Mouse (Mus musculus) heart, embryonic 10.5 days (tissue): ENCODE measurements around the gene AL732309.1. TPM values are rescaled to one million over a fixed set of nuclear protein-coding genes. Genes with fewer than 3 reads are reported as not detected.

Source experiments
- DNase-seq: peaks from one replicate; pipeline ENCODE4 v3.0.0-alpha.2; 2017; ENCODE audit warnings: low spot score
- H3K27ac ChIP-seq: fragments of 300-500 bp; sonication (generic); 2 replicates; pipeline ENCODE4 v1.5.1; 2016; ENCODE audit warnings: mild to moderate bottlenecking
- H3K27me3 ChIP-seq: fragments of 300-500 bp; sonication (generic); 2 replicates; pipeline ENCODE4 v1.6.1; 2016; ENCODE audit warnings: mild to moderate bottlenecking; ENCODE audit not compliant: poor library complexity, insufficient read depth, severe bottlenecking
- H3K36me3 ChIP-seq: fragments of 300-500 bp; sonication (generic); 2 replicates; pipeline ENCODE4 v1.6.1; 2016; ENCODE audit warnings: mild to moderate bottlenecking, moderate library complexity
- H3K4me1 ChIP-seq: fragments of 300-500 bp; sonication (generic); 2 replicates; pipeline ENCODE4 v1.6.1; 2016; ENCODE audit warnings: mild to moderate bottlenecking
- H3K4me3 ChIP-seq: fragments of 300-500 bp; sonication (generic); 2 replicates; pipeline ENCODE4 v1.5.1; 2016; ENCODE audit warnings: mild to moderate bottlenecking, moderate library complexity
- H3K9me3 ChIP-seq: fragments of 300-500 bp; sonication (generic); 2 replicates; pipeline ENCODE4 v1.6.1; 2016; ENCODE audit warnings: mild to moderate bottlenecking, moderate library complexity
- WGBS: fragments of 180-500 bp; shearing (Covaris S2); methylation state at CpG from one replicate; pipeline ENCODE4 v1.1.7; 2016; 5-methylcytosine and 5-hydroxymethylcytosine counted together
- polyA plus RNA-seq: library from polyadenylated mRNA; unstranded; fragments of >200 nt; fragmentation: Nextera tagmentation; extraction: Ambion mirVana; gene quantifications from 2 replicates; pipeline ENCODE4 v1.2.1, GENCODE M21; 2016

The AL732309.1 gene
- polyA plus RNA-seq, 1 experiment from 2014 or later = 6.0 TPM

DNA sequence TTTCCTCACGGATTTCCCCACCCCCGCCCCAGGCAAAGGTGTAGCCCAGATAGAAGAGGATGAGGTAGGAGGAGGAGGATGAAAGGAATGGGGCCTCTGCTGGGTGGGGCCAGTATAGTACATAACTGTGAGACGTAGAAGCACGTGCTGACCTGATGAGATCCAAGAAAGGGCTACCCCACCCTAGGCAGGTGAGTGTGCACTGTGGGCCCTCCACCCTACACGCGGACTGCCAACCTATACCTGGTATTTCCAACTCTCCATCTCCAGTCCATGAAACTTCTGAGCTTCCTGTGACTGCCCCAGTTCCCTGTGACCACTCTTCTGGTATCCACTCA, 5.3 kb downstream of the AL732309.1 start:
- Histone ChIP-seq H3K27me3 (peaks cover 49% of the 10 kb centered on the region), H3K27ac (no peak overlapping the region), H3K4me3 (peak overlapping the region; percentile 70), H3K4me1 (peaks cover 34% of the 10 kb centered on the region), H3K36me3 (peaks cover 16% of the 10 kb centered on the region; the same call in 1 of the 2 replicates), H3K9me3 (no peaks in the 10 kb centered on the region)
- DNase-seq = no peak
- WGBS = 23% methylated on average over 6 of the region's 6 CpGs

DNA sequence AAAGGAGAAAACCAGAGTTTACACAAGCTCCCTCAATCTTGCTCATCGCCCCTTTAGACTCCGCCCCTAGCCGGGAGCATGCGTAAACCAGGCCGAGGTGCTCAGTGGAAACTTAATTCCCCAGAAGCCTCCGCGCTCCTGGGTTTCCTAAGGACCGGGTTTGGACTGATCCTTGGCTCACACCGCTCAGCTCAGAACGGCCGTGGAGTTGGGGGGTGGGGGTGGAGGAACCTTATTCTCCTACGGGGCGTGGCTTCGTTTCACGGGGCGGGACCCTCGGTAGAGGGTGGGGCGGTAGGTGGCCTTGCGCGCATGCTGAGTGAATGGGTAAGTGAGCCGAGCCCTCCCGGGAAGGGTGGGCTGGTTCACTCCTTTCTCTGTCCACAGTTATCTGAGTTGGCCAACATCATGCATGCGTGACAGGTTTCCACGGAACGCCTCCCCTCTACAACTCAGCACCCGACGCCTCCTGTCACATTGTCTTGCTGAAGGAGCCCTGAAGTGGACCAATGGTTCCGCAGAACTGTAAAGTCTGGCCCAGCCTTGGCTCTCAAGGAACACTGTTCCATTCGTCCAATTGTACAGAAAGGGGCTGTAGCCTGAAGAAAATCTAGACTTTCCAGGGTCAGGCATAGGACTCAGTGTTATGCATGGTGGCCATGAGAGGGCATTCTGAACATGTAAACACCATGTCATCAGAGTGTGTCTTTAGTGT, 5.8 kb downstream of the AL732309.1 start:
- peak overlapping the region; percentile 78 for H3K27ac ChIP-seq
- 2% methylated on average over 29 of the region's 29 CpGs for WGBS
- H3K9me3 ChIP-seq = no peaks in the 10 kb centered on the region
- H3K27me3 ChIP-seq = peaks cover 55% of the 10 kb centered on the region
- DNase-seq = peak; percentile 90
- H3K4me3 ChIP-seq = peak overlapping the region; percentile 70
- H3K4me1 ChIP-seq = peaks cover 36% of the 10 kb centered on the region
- peaks cover 11% of the 10 kb centered on the region; the same call in 1 of the 2 replicates for H3K36me3 ChIP-seq

DNA sequence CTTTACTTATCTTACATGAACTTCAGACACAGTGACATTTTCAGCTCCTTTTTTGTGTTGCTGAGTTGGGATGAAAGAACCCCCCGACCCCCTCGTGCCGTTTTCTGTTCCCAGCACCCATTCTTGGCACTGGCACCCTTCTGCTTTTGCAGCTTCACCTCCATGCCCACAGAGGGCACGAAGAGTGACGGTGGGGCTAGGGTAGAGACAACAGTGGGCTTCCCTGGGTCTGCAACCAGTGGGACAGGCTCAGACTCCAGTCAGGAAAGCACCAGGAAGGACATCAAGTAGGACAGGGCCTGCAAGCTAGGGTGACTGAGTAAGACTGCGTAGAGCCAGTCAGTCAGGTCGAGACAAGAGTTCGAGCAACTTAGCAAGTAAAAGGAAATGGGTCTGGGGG, 6.4 kb downstream of the AL732309.1 start:
- Histone ChIP-seq H3K4me3 (peak overlapping the region; percentile 70), H3K4me1 (peaks cover 36% of the 10 kb centered on the region), H3K27ac (peak overlapping the region; percentile 78), H3K36me3 (peaks cover 6% of the 10 kb centered on the region; the same call in 1 of the 2 replicates), H3K27me3 (peaks cover 60% of the 10 kb centered on the region), H3K9me3 (no peaks in the 10 kb centered on the region)
- 48% methylated on average over 8 of the region's 8 CpGs for WGBS
- no peak for DNase-seq

DNA sequence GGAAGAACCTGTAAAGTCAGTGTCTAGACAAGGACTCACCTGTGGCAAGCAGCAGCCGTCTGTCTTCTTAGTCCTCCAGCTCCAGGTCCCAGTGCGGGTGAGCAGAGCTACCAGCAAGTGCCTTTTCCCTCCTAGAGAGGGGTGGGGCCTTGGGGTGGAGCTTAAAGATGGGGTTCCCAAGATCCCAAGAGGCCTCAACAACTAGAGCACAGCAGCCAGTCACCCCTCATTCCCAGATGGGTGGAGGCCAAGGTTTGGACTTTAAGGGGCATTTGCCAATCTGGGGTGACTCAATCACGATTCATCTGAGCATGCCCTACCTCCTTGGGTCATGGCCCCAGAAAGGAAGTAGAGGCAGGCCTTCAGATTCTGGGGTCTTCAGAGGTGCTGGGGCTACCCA, 6.9 kb downstream of the AL732309.1 start:
- peaks cover 64% of the 10 kb centered on the region for H3K27me3 ChIP-seq
- peaks cover under 1% of the 10 kb centered on the region; the same call in 1 of the 2 replicates for H3K36me3 ChIP-seq
- H3K4me3 ChIP-seq = no peak overlapping the region
- 75% methylated on average over 3 of the region's 3 CpGs for WGBS
- no peaks in the 10 kb centered on the region for H3K9me3 ChIP-seq
- H3K4me1 ChIP-seq = peaks cover 36% of the 10 kb centered on the region
- H3K27ac ChIP-seq = no peak overlapping the region
- DNase-seq = no peak

DNA sequence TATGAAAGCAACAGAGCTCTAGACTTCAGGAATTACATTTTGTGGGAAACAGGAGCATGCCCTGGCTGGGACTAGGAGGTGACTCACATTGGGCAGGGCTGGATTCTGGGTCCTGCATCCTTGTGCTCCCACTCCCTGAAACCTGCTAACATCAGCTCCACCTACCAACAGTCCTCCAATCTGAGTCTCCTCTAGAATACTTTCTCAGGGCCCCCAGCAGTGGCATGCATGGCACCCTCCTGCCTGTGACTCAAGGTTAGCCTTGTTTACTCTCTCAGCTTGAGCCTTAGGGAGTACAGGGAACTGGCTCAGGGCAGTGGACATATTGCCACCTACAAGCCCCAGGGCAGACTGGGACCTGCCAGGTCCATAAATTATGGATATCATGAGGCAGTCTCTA, 8.6 kb downstream of the AL732309.1 start:
- H3K27me3 ChIP-seq = peaks cover 67% of the 10 kb centered on the region
- no peak for DNase-seq

DNA sequence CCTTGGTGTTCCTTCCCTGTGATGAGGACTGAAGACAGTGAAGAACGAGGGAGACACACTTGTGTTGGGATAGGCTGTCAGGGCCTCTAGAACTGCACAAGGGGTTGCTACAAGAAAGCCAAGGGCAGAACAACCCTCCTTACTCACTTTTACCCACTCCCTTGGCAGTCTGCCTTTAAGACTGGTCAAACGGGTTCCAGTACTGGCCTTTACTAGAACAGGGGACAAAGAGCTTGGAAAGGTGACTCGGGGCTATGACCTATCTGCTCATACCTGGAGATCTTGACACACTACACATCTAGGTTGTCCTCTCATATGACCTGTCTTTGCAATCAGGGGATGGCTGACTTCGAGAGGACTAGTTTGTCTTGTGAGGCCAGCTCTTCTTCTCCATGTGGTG, 9.1 kb downstream of the AL732309.1 start:
- no peak for DNase-seq
- WGBS = 61% methylated on average over 4 of the region's 4 CpGs
- no peak overlapping the region for H3K4me3 ChIP-seq
- H3K27me3 ChIP-seq = peaks cover 67% of the 10 kb centered on the region
- H3K36me3 ChIP-seq = no peaks in the 10 kb centered on the region
- no peak overlapping the region for H3K27ac ChIP-seq
- H3K4me1 ChIP-seq = peaks cover 30% of the 10 kb centered on the region
- no peaks in the 10 kb centered on the region for H3K9me3 ChIP-seq

More for the DNA sequence above, 8.6 kb downstream of the AL732309.1 start:
- Histone ChIP-seq H3K27ac (no peak overlapping the region), H3K9me3 (no peaks in the 10 kb centered on the region), H3K36me3 (no peaks in the 10 kb centered on the region), H3K4me1 (peaks cover 36% of the 10 kb centered on the region), H3K4me3 (no peak overlapping the region)

DNA sequence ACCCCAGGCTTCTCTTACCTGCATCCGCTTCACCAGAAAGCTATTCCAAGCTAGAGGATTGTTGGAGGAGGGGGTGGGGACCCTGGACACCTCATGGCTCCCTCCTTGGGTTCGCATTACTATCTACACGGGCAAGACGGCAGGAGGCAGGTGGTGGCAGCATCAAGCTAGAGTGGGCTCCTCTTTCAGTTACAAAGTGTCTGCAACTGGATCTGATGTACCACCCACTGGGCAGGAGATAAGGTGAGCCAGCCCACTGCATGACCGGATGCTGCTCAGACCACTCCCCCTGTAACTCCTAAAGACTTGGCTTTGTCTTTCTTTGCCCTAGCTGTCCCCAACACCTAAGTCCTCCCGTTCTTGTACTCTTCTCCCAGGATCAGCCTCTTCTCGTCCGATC, 10.0 kb downstream of the AL732309.1 start, which contains the start of gene Rnf224:
TSS of gene Rnf224 (minus strand) at position 174 of the 400 bp plus-strand sequence.
- Histone ChIP-seq H3K36me3 (no peaks in the 10 kb centered on the region), H3K4me3 (0 out of 2 replicates have a peak within 1 kb of the TSS, but pooled peaks have one; percentile 27), H3K4me1 (peaks cover 21% of the 10 kb centered on the region), H3K9me3 (no peaks in the 10 kb centered on the region), H3K27me3 (peaks cover 68% of the 10 kb centered on the region), H3K27ac (no peak within 1 kb of the TSS)
- DNase-seq = no peak
- WGBS = 19% methylated on average over 8 of the region's 8 CpGs

DNA sequence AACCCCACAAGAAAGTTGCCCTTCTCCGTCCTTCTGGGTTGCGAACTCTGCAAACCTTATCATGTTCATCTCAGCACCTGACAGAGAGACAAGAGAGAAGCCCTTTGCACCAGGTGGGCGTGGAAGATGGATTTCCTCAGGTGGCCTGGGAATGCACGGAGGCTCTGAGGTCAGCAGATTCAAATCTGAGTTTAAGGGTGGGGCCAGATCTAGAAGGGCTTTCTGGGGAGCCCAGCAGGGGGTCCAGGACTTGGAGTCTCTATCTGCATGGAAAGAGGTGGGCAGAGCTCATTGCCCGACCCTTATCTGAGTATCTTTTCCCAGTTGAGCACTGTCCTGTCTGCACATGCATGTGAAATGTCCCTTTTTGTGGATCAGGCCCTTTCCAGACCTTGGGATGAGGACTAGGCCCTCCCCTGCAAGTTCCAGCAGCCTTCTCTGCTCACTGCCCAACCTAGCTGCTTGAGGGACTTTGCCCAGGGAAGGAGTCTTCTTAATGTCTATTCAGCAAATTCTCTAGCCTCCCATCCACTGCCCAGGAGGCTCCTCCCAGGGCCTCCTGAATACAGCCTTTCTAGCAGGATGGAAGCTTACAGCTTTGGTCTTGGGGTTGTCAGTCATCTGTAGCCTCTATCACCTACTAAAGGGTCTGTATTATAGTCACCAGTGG, 12.0 kb downstream of the AL732309.1 start:
- 63% methylated on average over 5 of the region's 5 CpGs for WGBS
- Histone ChIP-seq H3K4me1 (peaks cover 6% of the 10 kb centered on the region), H3K9me3 (no peaks in the 10 kb centered on the region), H3K4me3 (no peak overlapping the region), H3K36me3 (no peaks in the 10 kb centered on the region), H3K27me3 (peaks cover 78% of the 10 kb centered on the region), H3K27ac (no peak overlapping the region)
- DNase-seq = no peak

DNA sequence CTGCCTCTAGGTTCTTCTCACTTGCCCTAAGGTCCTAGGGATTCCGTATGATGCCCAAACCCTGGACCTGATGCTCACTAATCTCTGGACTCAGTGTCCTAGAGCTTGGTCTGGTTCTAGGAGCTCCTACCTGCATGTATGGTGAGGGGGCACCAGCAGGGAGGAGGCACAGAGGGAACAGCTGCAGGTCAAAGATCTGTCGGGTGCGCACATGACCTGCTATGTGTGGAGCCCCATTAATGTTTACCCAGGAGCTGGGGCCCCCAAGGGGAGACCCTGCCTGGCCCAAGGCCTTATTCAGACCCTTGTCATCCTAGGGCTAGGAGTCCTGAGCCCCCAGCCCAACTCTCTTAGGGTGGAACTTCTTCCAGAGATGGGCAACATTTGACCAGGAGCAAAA, 12.6 kb downstream of the AL732309.1 start, which contains the start of gene Slc34a3:
TSS of gene Slc34a3 (minus strand) at position 315 of the 400 bp plus-strand sequence.
- H3K36me3 ChIP-seq = no peaks in the 10 kb centered on the region
- no peak within 1 kb of the TSS for H3K4me3 ChIP-seq
- H3K9me3 ChIP-seq = no peaks in the 10 kb centered on the region
- H3K27me3 ChIP-seq = peaks cover 82% of the 10 kb centered on the region
- no peak for DNase-seq
- peaks cover 7% of the 10 kb centered on the region for H3K4me1 ChIP-seq
- no peak within 1 kb of the TSS for H3K27ac ChIP-seq
- WGBS = 80% methylated on average over 3 of the region's 3 CpGs

DNA sequence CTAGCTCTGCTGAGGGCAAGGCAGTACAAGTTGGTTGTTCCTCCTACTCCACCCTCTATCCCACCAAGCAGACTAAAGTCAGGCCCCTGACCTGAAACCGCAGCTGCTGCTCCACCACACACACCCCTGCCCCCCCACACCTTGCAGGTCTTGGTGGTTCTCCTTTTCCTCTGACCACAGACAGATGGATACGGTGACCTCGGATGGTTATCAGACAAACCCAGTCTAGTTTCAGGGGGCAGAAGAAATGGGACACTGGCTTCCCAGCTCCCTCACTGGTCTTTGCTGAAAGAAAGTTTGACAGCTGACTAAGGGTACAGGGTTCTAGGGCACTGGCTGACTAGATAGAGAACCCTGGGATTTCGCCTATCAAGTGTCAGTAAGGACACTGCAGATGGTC, 13.2 kb downstream of the AL732309.1 start:
- WGBS = 71% methylated on average over 4 of the region's 4 CpGs
- DNase-seq = no peak
- Histone ChIP-seq H3K36me3 (no peaks in the 10 kb centered on the region), H3K4me3 (no peak overlapping the region), H3K27ac (no peak overlapping the region), H3K9me3 (no peaks in the 10 kb centered on the region), H3K27me3 (peaks cover 83% of the 10 kb centered on the region), H3K4me1 (peaks cover 14% of the 10 kb centered on the region)

DNA sequence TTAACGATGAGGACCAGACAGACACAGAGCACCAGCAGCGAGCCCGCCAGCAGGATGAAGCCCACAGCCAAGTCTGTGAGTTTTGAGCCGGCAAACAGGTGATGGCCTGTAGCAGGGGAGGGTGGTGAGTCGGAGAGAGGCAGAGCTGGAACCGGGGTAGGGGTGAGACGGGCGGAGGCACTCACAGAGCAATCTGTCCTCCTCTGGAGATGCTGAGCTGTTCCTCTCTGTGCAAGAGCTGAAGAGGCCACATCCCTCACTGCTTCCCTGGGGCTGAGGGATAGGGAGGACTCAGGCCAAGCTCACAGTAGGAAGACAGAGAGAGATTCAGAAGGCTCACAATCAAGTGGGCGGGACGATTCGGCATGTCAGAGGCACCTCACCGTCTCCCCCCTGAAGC, 15.6 kb downstream of the AL732309.1 start:
- no peak overlapping the region for H3K4me3 ChIP-seq
- no peak for DNase-seq
- 57% methylated on average over 12 of the region's 12 CpGs for WGBS
- H3K27ac ChIP-seq = no peak overlapping the region
- peaks cover 67% of the 10 kb centered on the region for H3K27me3 ChIP-seq
- H3K9me3 ChIP-seq = no peaks in the 10 kb centered on the region
- H3K36me3 ChIP-seq = no peaks in the 10 kb centered on the region
- H3K4me1 ChIP-seq = peaks cover 18% of the 10 kb centered on the region

DNA sequence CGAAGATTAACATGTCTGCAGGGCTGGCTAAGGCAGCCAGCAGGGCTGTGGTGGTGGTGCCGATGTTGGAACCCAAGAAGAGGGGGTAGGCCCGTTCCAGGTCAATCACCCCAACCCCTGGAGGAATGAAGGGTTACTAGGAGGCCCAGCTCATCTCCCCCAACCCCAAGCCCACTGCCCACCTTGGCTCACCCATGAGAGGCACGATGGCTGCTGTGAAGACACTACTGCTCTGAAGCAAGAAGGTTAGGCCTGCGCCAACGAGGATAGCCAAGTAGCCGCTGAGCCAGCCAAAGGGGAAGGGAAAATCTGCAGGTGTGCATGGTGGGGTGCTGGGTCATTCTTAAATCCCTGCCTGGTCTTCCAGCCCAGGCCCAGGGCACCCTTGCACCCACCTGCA, 16.1 kb downstream of the AL732309.1 start:
- no peaks in the 10 kb centered on the region for H3K9me3 ChIP-seq
- DNase-seq = no peak
- H3K4me1 ChIP-seq = peaks cover 20% of the 10 kb centered on the region
- H3K36me3 ChIP-seq = no peaks in the 10 kb centered on the region
- H3K4me3 ChIP-seq = no peak overlapping the region
- H3K27ac ChIP-seq = no peak overlapping the region
- WGBS = 80% methylated on average over 7 of the region's 7 CpGs
- H3K27me3 ChIP-seq = peaks cover 63% of the 10 kb centered on the region

DNA sequence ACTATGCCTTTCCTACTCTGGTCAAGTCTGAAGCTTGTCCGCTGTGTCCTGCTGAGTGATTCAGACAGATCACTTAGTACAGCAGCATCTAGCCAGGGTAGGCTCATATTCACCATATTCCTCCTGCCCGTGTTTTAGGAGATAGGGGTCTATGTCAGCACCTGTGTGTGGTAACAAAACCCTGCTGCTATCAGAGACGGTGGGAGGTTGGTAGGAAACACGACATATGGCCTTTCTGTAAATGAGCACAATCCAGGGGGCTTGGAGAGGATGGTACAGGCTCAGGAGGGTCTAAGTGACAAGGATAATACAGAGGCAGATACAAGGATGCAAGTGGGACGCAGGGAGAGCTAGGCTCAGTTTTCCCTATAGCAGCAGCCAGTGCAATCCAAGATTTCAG, 17.1 kb downstream of the AL732309.1 start:
- Histone ChIP-seq H3K27ac (no peak overlapping the region), H3K36me3 (no peaks in the 10 kb centered on the region), H3K4me1 (peaks cover 25% of the 10 kb centered on the region), H3K9me3 (no peaks in the 10 kb centered on the region), H3K27me3 (peaks cover 54% of the 10 kb centered on the region), H3K4me3 (no peak overlapping the region)
- DNase-seq = no peak
- 82% methylated on average over 5 of the region's 5 CpGs for WGBS
